Mouse (Mus musculus) adrenal gland, postnatal 0 days (tissue): ENCODE measurements around the gene Kcnt2. TPM values are rescaled to one million over a fixed set of nuclear protein-coding genes. Genes with fewer than 3 reads are reported as not detected.

Source experiments
- polyA plus RNA-seq: library from polyadenylated mRNA; unstranded; fragments of >200 nt; fragmentation: Nextera tagmentation; extraction: Ambion mirVana; gene quantifications from 2 replicates; pipeline ENCODE4 v1.2.1, GENCODE M21; 2015

The Kcnt2 gene
- polyA plus RNA-seq = 0.91 and 0.98 TPM in 2 replicates

GRCm38 (mm10) chr1:140245876-140246597 lies at the start of gene Kcnt2:
Kcnt2 (plus strand) TSS chr1:140246158.

Other genes with a start within 250 kb of the Kcnt2 start
- 108 and 192 TPM in 2 replicates for gene Cfh, start 62.4 kb upstream of the Kcnt2 start, polyA plus RNA-seq